Mouse (Mus musculus): ENCODE measurements around the gene Dact1.

The Dact1 gene

DNA sequence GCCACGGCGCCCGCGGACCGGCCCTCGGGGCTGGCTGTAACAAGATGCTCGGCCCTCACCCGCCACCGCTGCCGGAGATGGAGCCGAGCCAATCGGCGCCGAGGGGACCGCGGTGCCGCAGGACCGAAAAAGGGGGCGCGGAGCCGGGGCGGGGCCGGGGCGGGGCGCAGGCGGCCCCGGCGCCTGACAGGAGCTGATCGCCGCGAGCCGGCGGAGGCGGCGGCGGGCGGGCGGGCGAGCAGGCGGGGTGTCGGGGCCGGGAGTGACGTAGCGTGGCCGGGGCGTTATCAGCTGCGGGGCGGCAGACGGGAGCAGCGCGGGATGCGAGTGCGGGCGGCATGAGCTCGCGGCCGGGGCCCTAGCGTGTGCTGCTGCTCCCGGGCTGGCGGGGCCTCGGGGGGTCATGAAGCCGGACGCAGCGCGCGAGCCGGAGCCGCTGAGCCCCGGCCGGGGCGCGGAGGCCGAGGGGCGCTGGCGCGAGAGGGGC is at the start of gene Dact1:
Dact1 (plus strand) TSS at position 304 of the 487 bp plus-strand sequence.
- DNase-seq = peak; percentile 84

DNA sequence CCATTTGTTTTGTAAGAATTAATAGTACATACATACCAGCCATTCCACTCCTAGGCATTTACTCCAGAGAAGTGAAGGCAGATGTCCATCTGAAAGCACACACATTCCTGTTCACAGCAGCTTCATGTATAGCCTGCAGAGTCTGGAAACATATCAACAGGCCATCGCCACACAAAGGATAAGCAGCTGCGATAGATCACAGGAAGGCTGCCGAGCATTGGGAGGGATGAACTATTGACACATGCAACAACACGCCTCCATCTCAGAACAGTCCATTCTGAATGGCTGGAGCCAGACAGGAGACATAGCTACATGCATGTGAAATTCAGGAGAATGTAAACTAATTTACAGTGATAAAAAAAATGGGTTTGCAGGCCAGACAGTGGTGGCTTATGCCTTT is 45.5 kb upstream of the Dact1 start:
- no peak for DNase-seq

DNA sequence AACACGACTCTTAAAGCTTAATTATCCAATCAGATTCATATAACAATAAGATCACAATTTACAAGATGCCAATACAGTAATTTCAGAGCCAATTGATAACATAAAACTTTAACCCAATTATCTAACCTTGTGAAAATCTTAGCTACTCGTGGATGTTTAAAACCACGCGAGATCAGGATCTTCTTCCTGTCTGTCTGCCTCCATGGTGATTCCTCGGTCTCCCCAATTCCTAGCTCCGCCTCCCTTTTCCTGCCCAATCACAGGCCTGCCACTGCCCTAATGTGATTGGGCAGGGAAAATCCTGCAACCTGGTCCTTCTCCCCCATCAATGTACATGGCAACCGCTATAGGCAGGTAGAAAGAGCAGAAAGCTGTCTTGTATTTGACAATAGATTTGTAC is 40.3 kb upstream of the Dact1 start:
- DNase-seq = no peak

DNA sequence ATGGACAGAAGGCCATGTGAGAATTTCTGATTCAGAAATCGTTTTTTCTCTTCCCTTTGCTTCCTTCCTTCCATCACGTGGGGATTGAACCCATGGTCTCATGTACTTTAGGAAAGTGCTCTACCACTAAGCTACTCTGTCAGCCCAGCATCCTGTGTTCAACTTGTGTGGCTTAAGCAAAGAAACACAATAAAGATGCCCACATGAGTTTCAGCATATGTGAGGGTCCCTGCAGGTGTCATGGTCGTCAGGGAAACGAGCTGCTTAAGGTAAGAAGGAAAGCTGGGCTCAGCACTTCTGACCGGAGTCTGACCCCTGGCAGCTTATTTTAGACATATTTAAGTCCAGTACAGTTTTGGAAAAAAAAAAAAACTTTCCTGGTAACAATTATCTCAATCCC is 38.6 kb upstream of the Dact1 start:
- DNase-seq = no peak

DNA sequence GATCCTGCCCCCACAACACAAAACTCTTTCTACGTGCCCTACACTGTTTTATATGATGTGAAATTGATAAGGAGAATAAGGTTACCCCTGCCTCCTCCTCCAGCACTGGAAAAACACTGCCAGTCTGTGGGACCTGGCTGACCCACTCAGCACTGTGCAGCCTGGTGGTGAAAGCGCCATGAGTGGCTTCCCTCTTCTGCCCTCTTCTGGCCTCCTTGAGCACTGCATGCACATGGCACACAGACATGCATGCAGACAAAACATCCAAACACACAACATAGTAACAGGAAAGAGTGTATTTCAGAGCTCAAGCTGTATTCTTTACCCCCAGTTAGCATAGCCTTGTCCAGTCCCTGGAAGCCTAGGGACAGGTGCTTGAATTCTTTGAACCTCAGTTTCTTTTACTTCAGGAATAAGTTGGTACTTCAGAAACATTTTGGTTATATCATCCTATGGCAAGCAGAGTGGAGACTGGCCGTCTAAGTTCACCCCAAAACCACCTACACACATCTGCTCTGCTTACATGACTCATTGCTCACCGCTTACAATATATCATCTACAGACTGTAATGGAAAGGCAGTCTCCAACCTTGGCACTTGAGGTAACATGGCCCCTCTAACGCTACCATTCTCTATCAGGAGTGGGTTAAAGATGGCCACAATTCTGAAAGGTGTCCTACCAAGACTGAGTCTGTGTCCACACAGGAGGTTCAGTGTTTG is 35.0 kb upstream of the Dact1 start:
- no peak for DNase-seq

DNA sequence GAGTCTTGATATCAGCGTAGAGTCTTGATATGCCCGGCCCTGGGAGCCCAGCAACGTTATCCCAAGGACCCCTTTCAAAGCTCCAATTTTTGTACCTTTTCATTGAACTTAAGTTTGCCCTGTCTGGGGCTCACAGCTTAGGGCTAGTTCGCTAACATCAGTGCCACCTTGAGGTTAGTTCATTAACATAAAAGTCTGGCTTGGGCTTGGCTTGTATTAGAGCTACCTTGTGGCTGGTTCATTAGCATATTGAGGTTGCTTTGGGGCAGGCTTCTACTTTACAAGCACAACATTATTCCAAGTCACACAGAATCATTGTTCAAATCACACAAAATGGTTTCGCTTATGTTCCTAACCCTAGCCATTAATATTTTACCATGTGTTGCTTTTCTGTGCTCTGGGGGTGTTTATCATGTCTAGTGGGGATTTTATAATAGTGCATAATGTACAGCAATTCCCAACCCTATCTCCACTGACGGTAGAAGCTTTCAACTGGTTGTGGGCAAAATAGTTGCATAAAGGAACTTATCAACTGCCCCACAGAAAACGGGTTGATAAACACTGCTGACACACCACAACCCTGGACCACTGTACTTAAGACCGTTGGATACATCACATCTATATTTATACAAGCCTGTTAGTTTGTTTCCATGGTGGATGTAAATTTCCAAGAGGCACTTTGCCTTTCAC is 33.6 kb upstream of the Dact1 start:
- no peak for DNase-seq

DNA sequence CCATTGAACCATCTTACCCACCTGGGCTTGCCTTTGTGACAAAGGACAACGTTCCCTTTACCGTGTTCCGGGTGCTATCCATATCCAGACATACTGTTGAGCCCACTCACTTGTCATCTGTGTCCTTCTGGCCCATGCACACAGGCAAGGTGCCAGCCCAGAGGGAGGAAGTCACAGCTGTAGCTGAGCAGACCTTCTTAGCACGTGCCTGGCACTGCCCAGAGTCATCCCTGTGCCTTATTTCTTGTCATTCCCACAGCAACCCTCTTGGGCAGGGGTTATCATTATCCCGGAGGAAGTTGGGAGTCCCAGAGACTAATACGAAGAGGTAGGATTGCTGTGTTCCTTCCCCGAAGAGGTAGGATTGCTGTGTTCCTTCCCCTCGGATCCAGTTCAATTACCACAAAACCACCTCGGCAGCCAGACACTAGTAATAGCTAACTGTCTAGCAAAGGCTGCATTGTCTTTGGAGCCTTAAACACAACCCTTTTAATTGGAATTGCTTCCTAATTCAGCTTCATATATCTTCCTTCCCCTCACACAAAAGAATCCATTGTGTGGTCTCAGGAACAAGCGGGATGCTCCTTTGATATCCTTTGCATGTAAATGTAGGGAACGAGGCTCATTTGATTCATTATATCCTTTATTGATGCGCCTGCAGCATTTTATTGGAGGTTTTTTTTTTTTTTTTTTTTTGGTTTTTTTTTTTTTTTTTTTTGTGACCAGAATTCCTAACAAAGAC is 30.0 kb upstream of the Dact1 start:
- no peak for DNase-seq

DNA sequence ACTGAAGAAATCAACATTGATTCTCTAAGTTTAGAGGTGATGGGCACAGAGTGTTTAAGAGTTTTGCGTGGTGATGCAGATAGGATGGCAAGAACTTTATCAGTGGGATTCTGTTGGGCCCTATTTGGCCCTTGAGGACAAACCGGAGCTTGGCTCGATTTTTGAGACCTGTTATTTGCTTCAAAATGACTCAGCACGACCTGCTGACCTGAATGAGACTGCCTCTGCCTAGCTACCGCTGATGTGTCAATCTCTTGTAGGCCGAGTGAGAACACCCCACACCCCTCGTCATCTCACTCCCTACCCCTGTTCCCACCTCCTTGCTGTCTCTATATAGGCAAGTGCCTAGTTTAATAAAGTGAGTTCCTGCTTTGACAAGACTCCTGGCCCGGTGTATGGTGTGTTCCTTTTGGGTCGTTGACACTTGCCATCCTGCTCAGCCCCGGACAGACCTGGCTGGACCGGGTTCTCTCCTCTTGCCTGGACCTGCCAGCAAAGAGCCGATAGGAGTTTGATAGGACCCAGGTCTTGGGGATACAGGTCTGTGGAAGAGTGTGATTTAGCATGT is 28.4 kb upstream of the Dact1 start:
- DNase-seq = no peak

DNA sequence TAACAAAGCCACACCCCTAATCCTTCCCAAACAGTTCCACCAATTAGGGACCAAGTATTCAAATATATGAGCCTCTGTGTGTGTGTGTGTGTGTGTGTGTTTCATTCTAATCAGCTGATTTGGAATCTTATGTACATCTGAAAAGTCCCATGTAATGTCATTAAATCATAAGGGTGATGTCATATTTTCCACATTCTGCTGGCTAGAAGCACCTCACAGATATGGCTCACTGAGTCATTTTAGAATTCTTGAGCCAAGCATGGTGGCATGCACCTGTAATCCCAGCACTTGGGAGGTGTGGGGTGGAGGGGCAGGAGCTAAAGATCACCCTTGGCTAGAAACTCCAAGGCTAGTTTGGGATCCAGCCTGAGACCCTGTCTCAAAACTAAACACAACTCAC is 24.3 kb upstream of the Dact1 start:
- DNase-seq = no peak

DNA sequence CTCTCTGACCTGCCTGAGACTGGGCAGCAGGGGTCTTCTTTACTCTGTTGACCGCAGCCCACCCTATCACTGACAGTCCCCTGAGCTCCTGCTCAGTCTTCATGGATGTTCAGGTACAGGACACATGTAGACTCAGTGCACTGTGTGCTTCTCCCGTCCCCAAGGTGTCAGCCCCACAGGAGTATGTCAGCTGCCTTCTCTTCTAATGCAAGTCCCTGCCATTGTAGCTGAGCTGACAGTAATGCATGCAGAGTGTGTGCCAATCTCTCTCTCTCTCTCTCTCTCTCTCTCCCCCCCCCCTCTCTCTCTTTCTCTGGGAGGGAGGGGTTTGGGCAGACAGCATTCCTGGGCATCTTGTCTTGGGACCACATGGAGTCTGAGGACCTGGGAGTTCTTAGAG is 19.2 kb upstream of the Dact1 start:
- DNase-seq = no peak

DNA sequence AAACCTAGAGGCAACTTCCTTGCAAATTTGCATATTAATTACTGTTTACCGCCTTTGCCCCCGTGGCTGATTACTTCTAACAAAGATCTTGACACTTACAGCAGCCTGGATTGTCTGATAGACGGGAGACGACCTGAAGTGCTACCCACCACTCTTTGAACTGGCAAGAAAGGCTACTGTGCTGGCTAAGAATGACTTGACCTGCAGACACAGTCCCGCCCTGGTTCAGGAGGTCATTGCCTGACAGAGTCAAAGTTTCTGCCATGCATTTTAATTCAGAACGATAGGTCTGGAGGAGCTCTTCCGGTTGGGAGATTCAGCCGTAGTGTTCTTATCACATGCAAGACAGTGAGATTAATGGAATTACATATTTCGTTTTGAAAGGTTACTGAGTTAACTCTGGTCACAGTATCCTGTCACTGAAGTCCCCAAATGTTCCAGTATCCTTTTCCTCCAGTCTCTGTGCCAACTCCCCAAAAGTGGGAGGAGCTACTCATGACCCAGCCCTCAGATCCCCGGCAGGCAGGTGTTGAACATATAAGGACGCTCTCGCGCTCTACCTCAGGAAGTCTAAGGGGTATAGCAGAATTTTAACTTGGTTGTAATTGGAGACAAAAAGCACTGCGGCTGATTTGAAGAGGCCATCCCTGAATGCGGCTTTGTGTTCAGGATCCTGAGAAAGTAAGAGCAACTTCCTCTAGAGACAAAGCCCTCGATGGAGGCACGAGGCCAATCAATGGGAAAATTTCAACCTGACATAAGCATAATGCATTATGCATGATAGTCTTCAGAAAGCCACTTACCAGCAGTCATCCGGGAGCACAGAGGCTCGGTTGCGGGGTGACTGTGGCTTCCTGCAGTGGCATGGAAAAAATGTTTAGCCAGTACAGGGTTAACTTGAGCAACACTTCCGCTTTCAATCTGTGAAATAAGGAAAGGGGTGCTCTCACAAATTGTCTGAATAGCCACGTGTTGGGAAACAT is 15.4 kb upstream of the Dact1 start:
- DNase-seq = no peak

DNA sequence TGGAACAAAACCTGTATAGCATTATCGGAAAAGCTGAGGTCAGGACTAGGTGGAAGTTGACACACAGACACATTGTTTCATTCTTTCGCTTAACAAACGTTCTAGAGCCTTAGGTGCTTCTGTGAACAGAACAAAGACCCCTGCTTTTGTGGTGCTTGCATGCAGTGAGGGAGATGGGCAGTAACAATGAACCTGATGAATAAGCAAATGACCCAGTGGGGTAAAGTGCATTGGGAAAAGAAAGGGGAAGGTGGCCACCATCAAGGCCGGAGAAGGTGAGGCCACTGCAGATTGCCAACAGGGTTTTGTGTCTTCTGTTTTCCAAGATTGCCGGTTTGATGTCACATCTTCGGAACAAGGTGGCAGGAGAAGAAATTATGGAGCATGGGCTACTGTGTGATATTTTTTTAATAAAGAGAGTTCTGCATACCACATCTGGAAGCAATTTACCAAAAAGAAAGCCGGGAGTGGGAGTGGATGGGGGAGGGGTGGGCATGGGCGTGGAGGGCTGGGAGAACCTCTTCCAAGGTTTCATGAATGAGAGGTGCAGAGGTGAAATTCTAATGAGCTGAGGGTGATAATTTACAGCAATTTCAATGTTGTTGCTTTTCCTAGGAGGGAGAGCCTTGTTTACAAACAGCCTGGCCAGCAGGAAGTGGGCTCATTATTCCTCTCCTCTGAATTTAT is 12.7 kb upstream of the Dact1 start:
- DNase-seq = no peak

DNA sequence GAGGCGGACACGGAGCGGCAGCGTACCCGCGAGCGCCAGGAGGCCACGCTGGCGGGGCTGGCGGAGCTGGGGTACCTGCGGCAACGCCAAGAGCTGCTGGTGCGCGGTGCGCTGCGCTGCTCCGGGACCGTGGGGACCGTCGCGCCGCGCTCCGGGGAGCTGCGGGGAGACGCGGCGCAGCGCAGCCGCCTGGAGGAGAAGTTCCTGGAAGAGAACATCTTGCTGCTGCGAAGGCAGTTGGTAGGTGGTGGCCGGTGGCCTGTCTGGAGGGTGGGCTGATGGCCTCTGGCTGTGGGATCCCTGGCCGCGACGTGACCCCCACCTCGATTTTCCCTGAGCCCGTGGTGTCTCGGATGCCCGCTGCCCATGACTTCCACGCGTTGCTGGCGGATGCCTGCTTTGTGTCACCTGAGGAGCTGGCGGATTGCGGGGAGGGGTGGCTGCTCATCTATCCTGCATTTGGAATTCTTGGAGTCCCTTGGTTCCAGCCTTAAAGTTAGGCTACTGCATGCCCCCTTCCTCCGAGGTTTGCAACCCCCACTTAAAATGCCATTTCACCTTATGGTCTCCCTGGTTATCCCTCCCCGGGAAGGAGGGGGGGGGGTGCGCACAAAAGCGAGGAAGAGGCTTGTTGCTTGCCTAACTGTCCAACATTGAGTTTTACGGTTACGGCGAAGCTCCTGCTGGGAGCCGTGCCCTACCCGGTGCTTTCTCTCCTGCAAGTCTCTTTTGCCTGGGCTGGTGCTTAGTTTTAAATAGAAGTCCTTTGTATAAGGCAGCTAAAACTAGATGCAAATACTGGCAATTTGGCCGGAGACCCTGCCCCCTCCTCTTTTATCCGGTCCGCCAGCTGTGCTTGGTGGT is 616 bp downstream of the Dact1 start:
- DNase-seq = peak; percentile 66

DNA sequence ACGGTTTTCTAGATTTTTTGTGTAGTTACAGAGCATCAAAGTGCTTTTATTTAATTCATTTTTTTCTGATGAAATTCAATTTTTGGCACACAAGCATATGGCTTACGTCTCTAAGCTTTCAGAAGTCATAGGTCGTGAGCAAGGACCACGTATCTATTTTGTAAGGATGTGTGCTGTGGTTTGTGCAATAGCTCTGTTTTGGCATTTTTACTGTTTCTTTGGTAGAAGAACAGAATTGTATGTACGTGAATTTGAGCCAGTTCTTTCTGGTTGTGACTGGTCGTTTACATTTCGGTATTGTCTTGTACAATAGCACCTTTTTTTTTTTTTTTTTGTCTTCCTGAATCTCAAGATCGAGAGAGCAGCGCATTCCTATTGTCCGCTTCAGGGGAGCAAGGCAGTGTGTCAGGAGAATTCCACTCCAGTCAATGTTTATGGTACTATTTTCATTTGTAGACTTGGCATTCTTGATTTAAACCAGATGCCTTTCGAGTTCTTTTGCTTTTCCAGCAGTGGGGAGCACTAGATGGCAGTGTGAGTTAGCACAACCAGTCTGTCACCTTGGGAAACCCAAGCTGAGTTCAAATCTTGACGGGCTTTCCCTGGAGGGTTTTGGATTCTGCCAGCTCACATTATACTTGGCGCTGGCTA is 1.7 kb downstream of the Dact1 start:
- peak; percentile 79 for DNase-seq

DNA sequence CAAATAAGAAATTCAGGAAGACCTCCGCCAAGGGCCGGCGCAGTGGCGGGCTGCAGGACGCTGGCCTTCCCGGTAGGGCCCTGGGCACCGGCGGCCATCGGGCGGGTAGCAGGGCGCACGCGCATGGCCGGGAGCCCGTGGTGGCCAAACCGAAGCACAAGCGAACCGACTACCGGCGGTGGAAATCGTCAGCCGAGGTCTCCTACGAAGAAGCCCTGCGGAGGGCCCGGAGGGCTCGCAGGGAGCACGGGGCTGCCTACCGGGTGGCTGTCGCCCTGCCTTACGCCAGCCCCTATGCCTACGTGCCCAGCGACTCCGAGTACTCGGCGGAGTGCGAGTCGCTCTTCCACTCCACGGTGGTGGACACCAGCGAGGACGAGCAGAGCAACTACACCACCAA is 8.6 kb downstream of the Dact1 start:
- DNase-seq = no peak

DNA sequence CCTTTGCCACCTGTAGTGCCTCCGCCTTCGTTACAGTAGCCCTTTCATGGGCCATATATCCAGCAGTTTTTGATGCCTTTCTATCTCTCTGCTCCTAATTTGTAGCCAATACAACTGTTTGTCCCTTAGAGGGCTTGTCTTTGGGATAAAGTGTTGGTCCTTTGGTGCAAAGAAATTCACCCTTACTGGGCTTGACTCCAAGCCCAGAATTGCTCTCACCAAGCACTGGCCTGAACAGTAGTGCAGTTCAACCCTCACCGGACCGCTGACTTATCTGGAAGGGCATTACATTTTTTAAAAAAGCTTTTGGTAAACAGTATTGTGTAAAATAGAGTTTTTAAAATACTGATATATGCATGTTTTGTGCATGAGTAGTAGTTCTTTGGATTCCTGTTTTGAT is 9.9 kb downstream of the Dact1 start:
- no peak for DNase-seq

DNA sequence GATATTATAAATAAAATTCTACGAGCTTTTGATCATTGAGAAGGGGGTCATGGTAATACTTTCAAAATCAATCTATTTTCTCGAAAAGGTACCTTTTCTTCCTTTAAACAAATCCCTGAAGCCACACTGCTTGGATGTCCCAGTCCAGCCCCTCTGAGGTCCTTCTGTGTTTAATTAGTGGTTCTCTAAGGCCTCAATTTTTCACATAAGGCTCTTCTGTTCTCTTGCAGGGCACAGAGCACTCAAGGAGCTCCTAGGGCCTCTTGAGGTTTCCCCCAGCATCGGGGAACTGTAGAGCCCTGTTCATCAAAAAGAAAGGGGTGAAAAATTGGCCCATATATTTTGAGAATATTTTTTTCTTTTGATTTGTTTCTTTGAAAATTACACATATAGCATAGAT is 23.0 kb downstream of the Dact1 start:
- no peak for DNase-seq

DNA sequence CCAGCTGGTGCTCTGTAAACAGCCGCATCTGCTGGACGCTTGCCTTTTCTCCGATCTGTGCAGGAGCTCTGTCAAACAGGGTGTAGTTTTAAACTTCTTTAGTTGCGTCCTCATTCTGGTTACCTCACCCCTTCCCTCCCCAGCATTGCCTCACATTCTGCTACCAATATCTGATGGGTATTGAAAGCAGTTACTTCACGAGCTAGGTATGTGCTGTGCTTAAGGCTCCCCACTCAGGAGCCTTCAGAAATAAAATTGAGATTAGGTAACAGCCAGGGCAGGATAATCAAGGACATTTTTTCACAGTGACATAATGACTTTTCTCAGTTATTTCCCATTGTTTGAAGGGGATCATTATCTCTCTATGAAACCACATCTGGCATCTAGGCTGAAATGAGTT is 23.9 kb downstream of the Dact1 start:
- DNase-seq = no peak

DNA sequence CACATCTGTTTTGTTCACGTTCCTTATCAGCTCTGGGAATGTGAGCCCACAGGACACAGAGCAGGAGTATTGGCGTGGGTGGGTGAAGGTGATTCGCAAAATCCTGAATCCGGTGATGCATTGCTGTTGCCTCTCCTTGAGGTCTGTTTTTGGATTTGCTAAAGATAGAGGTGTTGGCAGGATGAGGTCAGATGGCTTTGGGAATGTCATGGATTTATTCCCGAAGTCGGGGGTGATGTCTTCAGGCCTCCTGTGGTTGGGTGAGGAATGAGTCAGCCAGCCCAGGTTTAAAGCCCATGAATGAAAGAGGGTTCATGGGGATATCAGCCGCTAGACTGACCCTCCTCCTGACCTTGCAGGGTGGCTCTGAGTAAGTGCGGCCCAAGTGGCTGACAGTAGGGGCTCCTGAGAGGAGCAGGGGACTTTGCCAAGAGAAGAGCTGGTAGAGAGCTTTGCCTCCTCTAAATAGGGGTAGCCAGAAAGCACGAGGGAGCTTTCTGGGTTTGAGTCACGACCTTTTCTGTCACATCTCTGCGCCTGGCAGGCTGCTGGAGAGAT is 27.4 kb downstream of the Dact1 start:
- DNase-seq = no peak
